Mouse (Mus musculus): ENCODE measurements around the gene Dnajb2.

The Dnajb2 gene

DNA sequence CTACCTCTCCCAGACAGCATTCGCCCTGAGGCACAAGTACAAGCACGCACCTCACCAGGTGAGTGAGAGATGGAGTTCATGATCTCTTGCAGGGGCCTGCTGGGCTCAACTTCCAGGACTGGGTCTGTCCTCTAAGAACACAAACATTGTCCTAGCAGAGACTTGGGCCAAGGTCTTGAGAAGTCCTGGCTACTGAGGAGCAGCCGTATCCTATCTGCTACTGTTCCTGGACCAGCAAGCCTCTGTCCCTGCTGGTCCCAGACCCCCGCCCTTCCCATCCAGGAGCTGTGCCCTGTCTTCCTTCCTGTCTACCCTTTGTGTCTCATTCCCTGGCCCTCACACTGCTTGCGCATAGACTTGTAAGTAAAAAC lies 57.1 kb downstream of the Dnajb2 start:
- DNase-seq (ENCODE audit: low spot score): no peak

DNA sequence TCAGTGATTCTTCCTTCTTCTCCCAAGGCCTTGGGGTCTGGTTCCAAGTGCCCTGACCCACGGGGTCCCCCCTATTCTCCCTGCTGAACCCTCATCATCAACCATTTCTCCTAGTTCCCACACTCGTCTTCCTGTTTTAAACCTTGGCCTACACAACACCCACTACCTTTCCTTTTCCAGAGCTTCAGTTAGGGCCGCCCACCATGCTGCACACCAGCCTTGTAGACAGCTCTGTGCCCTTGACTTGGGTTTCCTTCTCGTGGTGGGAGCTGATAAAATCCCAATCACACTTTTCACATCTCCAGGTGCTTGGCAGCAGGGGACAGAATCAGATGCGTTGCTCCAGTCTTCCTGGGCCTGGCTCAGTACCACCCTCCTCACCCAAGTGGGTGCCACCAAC lies 58.1 kb downstream of the Dnajb2 start:
- DNase-seq (ENCODE audit: low spot score): no peak

Measured in c-Kit-positive CD71-positive TER-119-positive erythroid progenitor cells, embryonic 14.5 days (primary cell).